Mouse (Mus musculus): ENCODE results near the gene Ablim1. TPM values are rescaled to one million over a fixed set of nuclear protein-coding genes. Genes with fewer than 3 reads are reported as not detected.

The Ablim1 gene
- total and polyA plus RNA-seq, 2 experiments from 2014 or later = 44.7 to 71.7 TPM

- ATAC-seq (no peak), DNase-seq (ENCODE audit: low spot score) (no peak)
- Histone ChIP-seq H3K4me2 (ENCODE audit: low read depth, low read length) (no peak overlapping the region), H3K27ac (no peak overlapping the region), H3K27me3 (ENCODE audit: insufficient read depth, low read length) (no peaks in the 10 kb centered on the region), H3K4me1 (ENCODE audit: insufficient read depth, low read length) (0 out of 2 replicates have a peak, but pooled peaks cover 4% of the 10 kb centered on the region), H3K9ac (replicated peaks; ENCODE audit: low read length) (no peak overlapping the region), H3K36me3 (ENCODE audit: insufficient read depth, low read length) (no peaks in the 10 kb centered on the region), H3K4me3 (ENCODE audit: low read length) (no peak overlapping the region), H3K9me3 (ENCODE audit: low read length) (no peaks in the 10 kb centered on the region)
- TF ChIP-seq CTCF (IDR thresholded peaks at IDR 0.05; ENCODE audit: low read depth) = no peak
- WGBS = 79% methylated on average over 7 of the region's 7 CpGs
Observed at GRCm38 (mm10) chr19:57356273-57356672, 41.6 kb upstream of the Ablim1 start.

GRCm38 (mm10) chr19:57355451-57356251 lies 40.9 kb upstream of the Ablim1 start:
- H3K27ac ChIP-seq = no peak overlapping the region
- no peak overlapping the region for H3K9ac ChIP-seq (replicated peaks; ENCODE audit: low read length)
- TF ChIP-seq CTCF (IDR thresholded peaks at IDR 0.05; ENCODE audit: low read depth) = no peak
- no peak overlapping the region for H3K4me2 ChIP-seq (ENCODE audit: low read depth, low read length)
- H3K4me1 ChIP-seq (ENCODE audit: insufficient read depth, low read length) = 0 out of 2 replicates have a peak, but pooled peaks cover 4% of the 10 kb centered on the region
- H3K36me3 ChIP-seq (ENCODE audit: insufficient read depth, low read length) = no peaks in the 10 kb centered on the region
- DNase-seq (ENCODE audit: low spot score) (no peak), ATAC-seq (no peak)
- 75% methylated on average over 16 of the region's 16 CpGs for WGBS
- H3K4me3 ChIP-seq (ENCODE audit: low read length) = no peak overlapping the region
- no peaks in the 10 kb centered on the region for H3K9me3 ChIP-seq (ENCODE audit: low read length)
- no peaks in the 10 kb centered on the region for H3K27me3 ChIP-seq (ENCODE audit: insufficient read depth, low read length)

GRCm38 (mm10) chr19:57354715-57355114 lies 40.0 kb upstream of the Ablim1 start:
- no peak for TF ChIP-seq CTCF (IDR thresholded peaks at IDR 0.05; ENCODE audit: low read depth)
- DNase-seq (ENCODE audit: low spot score) (no peak), ATAC-seq (no peak)
- 87% methylated on average over 6 of the region's 6 CpGs for WGBS
- Histone ChIP-seq H3K9ac (replicated peaks; ENCODE audit: low read length) (no peak overlapping the region), H3K27ac (no peak overlapping the region), H3K9me3 (ENCODE audit: low read length) (no peaks in the 10 kb centered on the region), H3K36me3 (ENCODE audit: insufficient read depth, low read length) (no peaks in the 10 kb centered on the region), H3K4me1 (ENCODE audit: insufficient read depth, low read length) (0 out of 2 replicates have a peak, but pooled peaks cover 2% of the 10 kb centered on the region), H3K4me3 (ENCODE audit: low read length) (no peak overlapping the region), H3K4me2 (ENCODE audit: low read depth, low read length) (no peak overlapping the region), H3K27me3 (ENCODE audit: insufficient read depth, low read length) (no peaks in the 10 kb centered on the region)

GRCm38 (mm10) chr19:57354050-57354449 lies 39.3 kb upstream of the Ablim1 start:
- Histone ChIP-seq H3K27me3 (ENCODE audit: insufficient read depth, low read length) (no peaks in the 10 kb centered on the region), H3K36me3 (ENCODE audit: insufficient read depth, low read length) (no peaks in the 10 kb centered on the region), H3K9ac (replicated peaks; ENCODE audit: low read length) (no peak overlapping the region), H3K4me2 (ENCODE audit: low read depth, low read length) (no peak overlapping the region), H3K4me3 (ENCODE audit: low read length) (no peak overlapping the region), H3K4me1 (ENCODE audit: insufficient read depth, low read length) (no peaks in the 10 kb centered on the region), H3K27ac (no peak overlapping the region), H3K9me3 (ENCODE audit: low read length) (no peaks in the 10 kb centered on the region)
- DNase-seq (ENCODE audit: low spot score) (no peak), ATAC-seq (no peak)
- 89% methylated on average over 11 of the region's 11 CpGs for WGBS
- TF ChIP-seq CTCF (IDR thresholded peaks at IDR 0.05; ENCODE audit: low read depth) = no peak

GRCm38 (mm10) chr19:57353228-57353627 lies 38.5 kb upstream of the Ablim1 start:
- Histone ChIP-seq H3K9ac (replicated peaks; ENCODE audit: low read length) (no peak overlapping the region), H3K4me2 (ENCODE audit: low read depth, low read length) (no peak overlapping the region), H3K36me3 (ENCODE audit: insufficient read depth, low read length) (no peaks in the 10 kb centered on the region), H3K27ac (no peak overlapping the region), H3K9me3 (ENCODE audit: low read length) (no peaks in the 10 kb centered on the region), H3K4me1 (ENCODE audit: insufficient read depth, low read length) (no peaks in the 10 kb centered on the region), H3K27me3 (ENCODE audit: insufficient read depth, low read length) (no peaks in the 10 kb centered on the region), H3K4me3 (ENCODE audit: low read length) (no peak overlapping the region)
- DNase-seq (ENCODE audit: low spot score) = peak; percentile 12
- no peak for ATAC-seq
- TF ChIP-seq CTCF (IDR thresholded peaks at IDR 0.05; ENCODE audit: low read depth) = no peak
- 67% methylated on average over 10 of the region's 10 CpGs for WGBS

GRCm38 (mm10) chr19:57352337-57352935 lies 37.7 kb upstream of the Ablim1 start:
- no peak for TF ChIP-seq CTCF (IDR thresholded peaks at IDR 0.05; ENCODE audit: low read depth)
- Histone ChIP-seq H3K9ac (replicated peaks; ENCODE audit: low read length) (no peak overlapping the region), H3K36me3 (ENCODE audit: insufficient read depth, low read length) (no peaks in the 10 kb centered on the region), H3K4me1 (ENCODE audit: insufficient read depth, low read length) (no peaks in the 10 kb centered on the region), H3K27me3 (ENCODE audit: insufficient read depth, low read length) (no peaks in the 10 kb centered on the region), H3K27ac (no peak overlapping the region), H3K4me3 (ENCODE audit: low read length) (no peak overlapping the region), H3K9me3 (ENCODE audit: low read length) (no peaks in the 10 kb centered on the region), H3K4me2 (ENCODE audit: low read depth, low read length) (no peak overlapping the region)
- ATAC-seq (no peak), DNase-seq (ENCODE audit: low spot score) (no peak)
- WGBS = 88% methylated on average over 12 of the region's 12 CpGs

- Histone ChIP-seq H3K27ac (no peak overlapping the region), H3K4me1 (ENCODE audit: insufficient read depth, low read length) (no peaks in the 10 kb centered on the region), H3K36me3 (ENCODE audit: insufficient read depth, low read length) (no peaks in the 10 kb centered on the region), H3K9ac (replicated peaks; ENCODE audit: low read length) (no peak overlapping the region), H3K4me2 (ENCODE audit: low read depth, low read length) (no peak overlapping the region), H3K9me3 (ENCODE audit: low read length) (no peaks in the 10 kb centered on the region), H3K4me3 (ENCODE audit: low read length) (no peak overlapping the region), H3K27me3 (ENCODE audit: insufficient read depth, low read length) (no peaks in the 10 kb centered on the region)
- no peak for TF ChIP-seq CTCF (IDR thresholded peaks at IDR 0.05; ENCODE audit: low read depth)
- no peak for ATAC-seq
- DNase-seq (ENCODE audit: low spot score) = no peak
Observed at GRCm38 (mm10) chr19:57349096-57349495, 34.4 kb upstream of the Ablim1 start.

Measured in hindbrain, postnatal 0 days (tissue).